9 mouse cellular contexts compared by ENCODE assay signal in the genomic region with DNA sequence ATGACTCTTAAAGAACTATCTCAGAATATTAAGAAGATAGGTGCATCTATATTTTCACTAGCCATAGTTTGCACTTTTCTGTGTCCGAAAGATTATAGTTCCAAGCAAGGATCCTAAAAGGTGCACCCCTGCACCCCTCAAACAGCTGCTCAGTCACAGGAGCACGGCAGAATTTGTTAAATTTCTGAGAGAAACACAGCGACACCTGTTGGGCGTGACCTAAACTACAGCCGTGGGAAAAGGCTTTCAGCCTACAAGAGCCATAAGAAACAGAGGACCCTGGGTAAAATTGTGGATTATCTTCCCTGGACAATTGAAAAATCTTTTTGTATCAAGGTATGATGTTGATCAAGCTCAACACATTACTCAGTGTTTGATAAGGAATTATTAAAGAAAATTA.
DNase-seq lines count a peak whose midpoint lies in the region; ATAC-seq and TF ChIP-seq lines count a peak whose summit lies in the region.
"Had no signal": no experiment of that assay in that cellular context is flagged by ENCODE, and none has a peak within 500 bp of the region (broad histone marks: within the 10 kb centered on the region; RNA-seq: fewer than 3 reads in every experiment).

No protein-coding gene starts in this region.

- WGBS in neural tube, embryonic 15.5 days: 14% methylated on average over 5 of the region's 5 CpGs
- WGBS in midbrain, postnatal 0 days: 18% methylated on average over 5 of the region's 5 CpGs

- TF ChIP-seq CTCF in bone marrow macrophage, adult 2 months (IDR thresholded peaks at IDR 0.05; ENCODE audit: low read depth, low read length): peak; percentile 35; the same call in 1 of the 2 replicates
- peak; percentile 79 for TF ChIP-seq CTCF in midbrain, postnatal 0 days (IDR thresholded peaks at IDR 0.05)

- H3K27me3 ChIP-seq in neural tube, embryonic 15.5 days (replicated peaks): no peaks in the 10 kb centered on the region
- no peaks in the 10 kb centered on the region for H3K27me3 ChIP-seq in midbrain, postnatal 0 days (ENCODE audit: insufficient read depth, low read length)
- H3K27me3 ChIP-seq: neural tube, embryonic 13.5 days had no signal

- no peaks in the 10 kb centered on the region for H3K9me3 ChIP-seq in neural tube, embryonic 15.5 days (replicated peaks)
- H3K9me3 ChIP-seq in midbrain, postnatal 0 days (ENCODE audit: low read length): no peaks in the 10 kb centered on the region
- H3K9me3 ChIP-seq: neural tube, embryonic 13.5 days had no signal

- no peak overlapping the region for H3K9ac ChIP-seq in neural tube, embryonic 15.5 days (replicated peaks)
- H3K9ac ChIP-seq in midbrain, postnatal 0 days (replicated peaks; ENCODE audit: low read length, poor library complexity, severe bottlenecking): no peak overlapping the region
- H3K9ac ChIP-seq: neural tube, embryonic 13.5 days had no signal

- no peaks in the 10 kb centered on the region for H3K36me3 ChIP-seq in neural tube, embryonic 15.5 days
- no peaks in the 10 kb centered on the region for H3K36me3 ChIP-seq in midbrain, postnatal 0 days (ENCODE audit: insufficient read depth, low read length)
- H3K36me3 ChIP-seq: neural tube, embryonic 13.5 days had no signal

- no peaks in the 10 kb centered on the region for H3K4me1 ChIP-seq in neural tube, embryonic 15.5 days
- H3K4me1 ChIP-seq in bone marrow macrophage, adult 2 months (ENCODE audit: control insufficient read depth, insufficient read depth, low read length): no peaks in the 10 kb centered on the region
- H3K4me1 ChIP-seq in midbrain, postnatal 0 days (ENCODE audit: insufficient read depth, low read length): no peaks in the 10 kb centered on the region

- H3K27ac ChIP-seq in neural tube, embryonic 15.5 days (replicated peaks): no peak overlapping the region
- no peak overlapping the region for H3K27ac ChIP-seq in bone marrow macrophage, adult 2 months (ENCODE audit: insufficient read depth, low read depth, low read length)
- no peak overlapping the region for H3K27ac ChIP-seq in midbrain, postnatal 0 days (ENCODE audit: low read depth, low read length)
- H3K27ac ChIP-seq: neural tube, embryonic 13.5 days had no signal

- no peak for TF ChIP-seq POLR2A in bone marrow macrophage, adult 2 months (IDR thresholded peaks at IDR 0.05; ENCODE audit: borderline replicate concordance, low read depth, low read length)

- no peak overlapping the region for H3K4me2 ChIP-seq in neural tube, embryonic 15.5 days
- no peak overlapping the region for H3K4me2 ChIP-seq in midbrain, postnatal 0 days (ENCODE audit: low read depth, low read length, poor library complexity, severe bottlenecking)
- H3K4me2 ChIP-seq: neural tube, embryonic 13.5 days had no signal

- H3K4me3 ChIP-seq in neural tube, embryonic 15.5 days (replicated peaks): no peak overlapping the region
- H3K4me3 ChIP-seq in bone marrow macrophage, adult 2 months (ENCODE audit: insufficient read depth, low read length): no peak overlapping the region
- H3K4me3 ChIP-seq in midbrain, postnatal 0 days (ENCODE audit: low read depth, low read length): no peak overlapping the region
- H3K4me3 ChIP-seq: neural tube, embryonic 13.5 days had no signal

- peak; percentile 12 for DNase-seq in gastrocnemius, adult 18-20 months (ENCODE audit: low spot score)
- no peak for DNase-seq in gastrocnemius, adult 8-10 months (ENCODE audit: low spot score in 2 of 2)
- peak; percentile 72 for DNase-seq in neural tube, embryonic 10.5 days (ENCODE audit: extremely low spot score, low spot score)
- peak; percentile 49 for DNase-seq in kidney, postnatal 10 days
- DNase-seq in midbrain, postnatal 0 days (ENCODE audit: low spot score): peak; percentile 67
- no peak for DNase-seq in spleen, adult 12 weeks (ENCODE audit: low spot score)

- ATAC-seq in neural tube, embryonic 15.5 days (ENCODE audit: low FRiP score): no peak
- no peak for ATAC-seq in midbrain, postnatal 0 days (ENCODE audit: low FRiP score)

Comparison
In these comparisons a context has a peak if more than half of its experiments do, and no peak if none do; other contexts are left out.
1. DNase-seq: peak in gastrocnemius, adult 18-20 months (single experiment), neural tube, embryonic 10.5 days (single experiment), kidney, postnatal 10 days (single experiment) and midbrain, postnatal 0 days (single experiment); none in gastrocnemius, adult 8-10 months (0 of 2) and spleen, adult 12 weeks (single experiment).